Mouse (Mus musculus) thymus, postnatal 10 days (tissue): ENCODE data around the gene Prok1.

Experiments
- DNase-seq, 2 experiments: peaks; one replicate each; pipeline ENCODE4 v3.0.0; 2021; ENCODE audit warnings: low spot score in 2 of 2

Prok1 gene

DNA sequence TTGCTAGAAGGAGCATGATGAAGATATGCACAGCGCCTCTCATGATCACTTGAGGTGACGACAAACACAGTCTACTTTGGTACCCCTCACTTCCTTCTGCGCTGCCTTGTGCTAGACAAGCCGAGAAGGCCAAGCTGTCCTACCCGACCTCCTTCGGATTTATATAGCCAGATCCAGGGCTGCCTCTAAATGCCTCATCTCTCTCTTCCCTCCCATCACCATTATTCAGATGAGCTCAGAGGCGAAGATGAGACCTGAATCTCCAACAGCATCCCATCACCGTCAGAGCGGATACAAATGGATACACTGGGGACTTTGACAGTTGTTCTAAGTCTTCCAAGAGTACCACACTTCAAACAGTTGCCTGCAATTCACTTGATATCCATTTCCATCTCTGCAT is at the start of gene Prok1:
Gene Prok1 (minus strand): TSS at position 101 of the 400 bp plus-strand sequence.
- no peak for DNase-seq

DNA sequence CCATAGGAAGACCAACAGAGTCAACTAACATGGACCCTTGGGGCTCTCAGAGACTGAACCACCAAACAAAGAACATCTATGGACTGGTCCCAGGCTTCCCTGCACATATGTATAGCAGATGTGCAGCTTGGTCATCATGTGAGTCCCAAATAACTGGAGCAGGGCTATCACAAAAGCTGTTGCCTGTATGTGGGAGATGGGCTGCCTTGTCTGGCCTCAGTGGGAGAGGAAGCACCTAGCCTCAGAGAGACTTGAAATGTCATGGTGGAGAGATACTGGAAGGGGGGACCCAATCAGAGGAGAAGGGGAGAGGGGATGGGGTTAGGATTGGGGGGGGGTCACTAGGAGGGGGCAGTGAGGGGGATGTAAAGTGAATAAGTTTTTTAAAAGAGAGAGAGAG is 47.8 kb upstream of the Prok1 start:
- no peak for DNase-seq

DNA sequence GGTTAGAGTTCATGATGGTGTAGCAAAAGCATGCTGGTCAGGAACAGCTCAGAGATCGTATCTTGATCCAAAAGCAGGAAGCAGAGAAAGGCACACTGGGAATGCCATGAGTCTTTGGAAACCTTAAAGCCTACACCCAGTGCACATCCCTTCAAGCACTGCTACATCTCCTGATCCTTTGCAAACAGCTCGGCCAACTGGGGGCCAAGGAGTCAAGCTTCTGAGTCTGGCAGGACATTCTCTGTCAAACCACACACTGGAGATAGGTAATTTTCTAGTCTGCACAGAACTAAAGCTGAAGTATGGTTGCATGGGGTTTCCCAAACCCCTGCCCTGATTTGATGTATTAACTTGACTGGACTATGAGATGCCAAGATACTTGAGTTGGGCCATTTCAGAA is 46.6 kb upstream of the Prok1 start:
- DNase-seq, result no peak

GRCm38 (mm10) chr3:107278479-107279269 is 39.2 kb upstream of the Prok1 start, which contains the start of gene Lamtor5:
Gene Lamtor5 (plus strand): TSS chr3:107278858.
- DNase-seq, result peak; percentile 85 to 88

DNA sequence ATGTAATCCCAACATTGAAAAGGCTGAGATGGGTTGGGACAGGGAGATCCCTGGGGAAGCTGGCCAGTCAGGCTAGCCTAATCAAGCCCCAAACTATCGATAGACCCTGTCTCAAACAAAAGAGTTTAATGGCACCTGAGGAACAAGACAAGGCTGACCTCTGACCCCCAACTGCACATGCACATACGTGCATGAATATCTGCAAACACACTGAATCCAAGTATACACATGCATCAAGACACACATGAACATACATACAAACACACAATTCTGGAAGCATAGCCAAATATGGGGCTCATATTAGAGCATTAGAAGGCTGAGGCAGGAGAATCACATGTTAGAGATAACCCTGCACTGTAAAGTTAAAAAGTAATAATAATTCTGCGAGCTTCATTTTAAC is 37.1 kb upstream of the Prok1 start:
- no peak for DNase-seq

- DNase-seq, result no peak
Measured at GRCm38 (mm10) chr3:107275996-107276395, 36.5 kb upstream of the Prok1 start.

- DNase-seq, result no peak
Measured at GRCm38 (mm10) chr3:107275351-107275750, 35.8 kb upstream of the Prok1 start.

DNA sequence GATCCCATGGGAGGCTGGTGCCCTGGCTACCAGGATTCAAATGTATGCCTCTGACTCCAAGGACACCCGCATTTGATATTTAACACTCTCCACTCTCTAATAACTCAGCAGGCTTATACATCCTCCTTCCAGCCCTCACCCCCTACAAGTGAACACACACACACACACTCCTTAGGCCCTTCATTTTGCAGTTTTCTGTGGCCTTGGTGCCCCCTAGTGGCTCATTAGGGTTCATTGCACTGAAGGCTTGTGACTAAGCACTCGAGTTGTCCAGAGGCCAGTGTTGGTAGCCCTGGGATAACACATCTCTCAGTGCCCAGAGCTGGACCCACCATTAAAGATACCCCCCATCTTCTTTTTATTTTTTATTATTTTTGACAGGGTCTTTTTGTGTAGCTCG is 34.3 kb upstream of the Prok1 start:
- DNase-seq, result peak; percentile 27 to 65

- no peak for DNase-seq
Measured at GRCm38 (mm10) chr3:107272433-107272832, 32.9 kb upstream of the Prok1 start.

GRCm38 (mm10) chr3:107266814-107267345 is 27.4 kb upstream of the Prok1 start:
- DNase-seq, result no peak

GRCm38 (mm10) chr3:107261851-107262165 is 22.3 kb upstream of the Prok1 start:
- DNase-seq, result no peak

DNA sequence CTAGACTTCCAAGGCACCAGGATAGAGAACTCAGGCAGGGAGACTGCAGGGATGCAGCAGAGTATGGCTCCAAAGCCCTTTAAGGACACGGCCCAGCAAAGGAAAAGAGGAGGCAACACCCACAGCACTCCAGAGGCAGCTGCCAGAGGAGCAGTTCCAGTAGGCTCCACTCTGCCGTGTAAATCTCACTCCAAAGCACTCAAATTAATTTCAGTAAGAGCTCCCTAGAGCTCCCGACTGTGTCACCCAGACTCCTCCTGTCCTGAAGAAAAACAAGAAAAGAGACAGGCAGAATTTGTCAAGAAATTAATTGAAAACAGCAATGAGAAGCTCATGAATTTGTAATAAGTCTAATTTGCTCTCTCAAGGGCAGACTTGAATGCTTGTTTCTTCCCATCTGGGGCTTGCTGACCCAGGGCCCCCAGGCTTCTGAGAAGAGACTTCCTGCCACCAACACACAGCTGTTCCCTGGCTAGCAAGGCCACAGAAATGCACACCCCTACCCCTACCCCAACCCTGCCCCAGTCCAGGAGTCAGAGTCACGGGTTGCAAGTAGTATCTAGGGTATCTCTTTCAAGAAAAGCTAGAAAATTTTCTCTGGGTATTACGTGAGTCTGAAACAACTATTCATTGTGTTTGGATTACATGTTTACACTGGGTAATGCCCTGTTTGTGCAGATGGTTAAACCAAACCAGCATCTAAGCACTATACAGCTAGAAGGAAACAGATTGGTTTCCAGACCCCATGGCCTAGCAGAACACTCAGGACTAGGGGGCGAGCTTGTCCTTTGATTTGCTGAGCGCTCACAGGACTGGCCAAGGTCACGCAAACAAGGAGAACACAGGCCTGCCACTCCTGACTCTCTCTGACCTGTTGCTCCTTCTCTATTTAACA is 21.7 kb upstream of the Prok1 start:
- peak; percentile 26 to 46 for DNase-seq

GRCm38 (mm10) chr3:107257924-107258323 is 18.4 kb upstream of the Prok1 start:
- DNase-seq, result no peak

GRCm38 (mm10) chr3:107256724-107257123 is 17.2 kb upstream of the Prok1 start:
- DNase-seq, result no peak

DNA sequence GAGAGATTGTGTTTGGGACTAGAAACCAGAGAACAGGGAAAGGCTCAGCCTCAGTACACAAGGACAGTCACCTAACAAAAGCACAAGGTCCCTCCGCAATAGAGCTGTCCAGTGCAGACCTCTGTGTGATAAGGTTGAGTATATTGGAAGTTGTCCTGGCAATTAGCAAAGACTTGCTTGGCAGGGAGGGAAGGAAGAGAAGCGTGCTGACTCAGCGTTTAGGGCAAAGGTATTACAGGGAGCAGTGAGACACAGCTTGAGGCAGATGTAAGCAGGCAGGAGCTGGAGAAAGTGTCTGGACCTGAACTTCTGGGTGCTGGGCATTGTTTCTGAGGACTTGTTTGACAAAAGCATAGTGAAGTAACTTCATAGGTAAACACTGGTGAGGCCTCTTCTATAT is 16.5 kb upstream of the Prok1 start:
- DNase-seq, result no peak

GRCm38 (mm10) chr3:107253925-107254324 is 14.4 kb upstream of the Prok1 start:
- DNase-seq, result no peak

DNA sequence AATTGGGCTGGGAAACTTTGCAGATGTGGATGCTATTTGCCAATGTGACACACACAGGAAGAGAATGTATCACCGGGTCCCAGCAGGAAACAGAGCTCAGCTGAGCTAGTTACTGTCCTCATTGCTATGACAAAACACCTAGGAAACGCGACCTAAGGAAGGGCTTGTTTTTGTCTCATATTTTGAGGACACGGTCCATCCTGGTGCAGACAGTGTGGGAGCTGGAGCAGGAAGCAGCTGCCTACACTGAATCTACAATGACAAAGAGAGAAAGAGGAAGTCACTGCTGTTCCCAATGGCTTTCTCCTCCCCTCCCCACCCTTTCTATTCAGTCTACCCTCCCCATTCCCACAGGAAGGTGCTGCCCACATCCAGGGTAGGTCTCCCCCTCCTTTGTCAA is 12.5 kb upstream of the Prok1 start:
- DNase-seq, result no peak

DNA sequence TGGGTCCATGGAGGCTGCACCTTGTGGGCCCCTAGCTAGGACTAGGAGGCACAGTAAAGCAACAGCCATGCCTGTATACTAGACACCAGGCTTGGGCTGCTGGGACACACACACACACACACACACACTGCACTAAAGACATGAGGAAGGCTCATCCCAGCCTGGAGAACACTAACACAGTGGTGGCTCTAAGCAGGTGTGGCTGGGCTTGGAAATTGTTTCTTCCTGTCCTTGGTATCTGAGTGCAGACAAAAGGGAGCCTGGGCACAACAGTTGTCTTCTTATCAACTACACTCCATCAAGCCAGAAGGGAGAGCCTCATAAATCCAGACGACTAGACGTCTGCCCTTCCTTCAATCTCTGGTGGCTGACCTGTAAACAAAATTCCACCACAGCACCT is 10.8 kb upstream of the Prok1 start:
- DNase-seq, result no peak

- no peak for DNase-seq
Measured at GRCm38 (mm10) chr3:107249042-107249441, 9.5 kb upstream of the Prok1 start.

DNA sequence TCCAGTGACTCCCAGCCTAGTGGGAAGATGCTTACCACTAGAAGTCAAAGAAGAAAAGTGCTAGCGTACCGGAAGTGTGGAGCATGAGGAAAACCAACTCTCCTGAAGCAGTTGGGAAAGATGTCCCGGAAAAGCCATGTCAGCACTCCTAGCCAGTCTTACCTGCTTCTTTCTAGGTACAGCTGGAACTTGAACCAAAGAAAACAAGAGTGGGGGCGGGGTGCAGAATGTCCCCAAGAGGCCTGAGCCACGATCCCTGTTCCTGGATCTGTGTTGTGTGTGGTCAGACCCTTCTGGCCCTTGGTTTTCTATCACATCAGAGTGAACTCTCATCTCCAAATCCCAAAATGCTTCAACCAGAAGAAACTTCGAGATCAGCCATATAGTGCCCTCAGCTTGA is 7.4 kb upstream of the Prok1 start:
- no peak for DNase-seq

DNA sequence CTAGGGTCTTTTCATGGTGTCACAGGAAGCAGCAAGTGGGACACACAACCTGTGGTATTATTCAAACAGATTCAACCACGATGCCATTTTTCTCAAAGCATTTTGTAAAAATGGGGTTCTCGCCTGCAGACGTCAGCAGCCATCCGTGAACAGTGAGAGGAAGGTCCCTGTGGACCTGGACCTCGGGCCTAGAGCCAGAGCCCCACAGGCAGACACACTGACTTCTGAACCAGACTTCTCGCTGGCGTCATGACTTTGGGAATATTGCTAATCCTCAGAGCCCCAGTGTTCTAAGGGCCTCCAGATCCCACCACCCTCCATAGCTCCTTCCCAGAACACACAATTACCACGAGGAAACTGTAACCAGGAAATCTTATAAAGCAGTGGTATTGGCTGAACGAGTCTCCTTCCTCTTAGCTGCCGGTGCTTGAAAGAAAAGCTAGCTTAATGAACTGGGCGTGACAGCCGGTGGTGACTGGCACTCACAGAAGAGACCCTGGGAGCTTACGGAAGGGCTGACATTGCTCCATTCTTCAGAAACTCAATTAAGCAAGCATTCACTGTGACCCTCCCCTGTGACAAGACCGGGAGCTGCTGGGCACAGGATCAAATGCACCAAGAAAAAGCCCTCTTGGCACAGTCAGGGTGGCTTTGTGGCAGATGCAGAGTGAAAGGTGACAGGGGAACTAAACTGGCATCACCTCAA is 2.0 kb upstream of the Prok1 start:
- DNase-seq, result no peak

- no peak for DNase-seq
Measured at GRCm38 (mm10) chr3:107238471-107238980, 981 bp downstream of the Prok1 start.
